Mouse (Mus musculus) ES-Bruce4 (cell line): ENCODE results near the gene Usp31. TPM values are rescaled to one million over a fixed set of nuclear protein-coding genes. Genes with fewer than 3 reads are reported as not detected.

Source experiments
- H3K27ac ChIP-seq: 2 replicates; pipeline ENCODE4 v1.5.1; 2012; ENCODE audit warnings: low read length, inconsistent platforms; ENCODE audit not compliant: insufficient read depth
- H3K27me3 ChIP-seq: 2 replicates; pipeline ENCODE4 v1.6.1; 2012; ENCODE audit warnings: mild to moderate bottlenecking, low read length, inconsistent platforms; ENCODE audit not compliant: control insufficient read depth, poor library complexity, insufficient read depth, severe bottlenecking
- H3K36me3 ChIP-seq: 2 replicates; pipeline ENCODE4 v1.6.1; 2012; ENCODE audit warnings: inconsistent platforms, mild to moderate bottlenecking, low read length, moderate library complexity; ENCODE audit not compliant: control insufficient read depth, poor library complexity, insufficient read depth, severe bottlenecking
- H3K4me1 ChIP-seq: one replicate; pipeline ENCODE4 v1.8.1; 2011; ENCODE audit warnings: low read length; ENCODE audit not compliant: control insufficient read depth, insufficient read depth
- H3K4me3 ChIP-seq: 2 replicates; pipeline ENCODE4 v1.5.1; 2011; ENCODE audit warnings: low read depth, mild to moderate bottlenecking, low read length
- H3K9ac ChIP-seq: 2 replicates; pipeline ENCODE4 v1.6.1; 2012; ENCODE audit warnings: low read depth, mild to moderate bottlenecking, inconsistent platforms; ENCODE audit not compliant: poor library complexity, severe bottlenecking
- H3K9me3 ChIP-seq: replicated peaks from 2 replicates; pipeline ENCODE4 v1.6.1; 2012; ENCODE audit warnings: mild to moderate bottlenecking, low read length, inconsistent platforms; ENCODE audit not compliant: control insufficient read depth, poor library complexity, insufficient read depth, severe bottlenecking
- CTCF ChIP-seq: IDR thresholded peaks from one replicate; pipeline ENCODE4 v1.8.1; 2011; ENCODE audit warnings: low read depth, low read length
- EP300 ChIP-seq: IDR thresholded peaks from 2 replicates; pipeline ENCODE4 v1.6.1; 2011; ENCODE audit warnings: low read depth, low read length; ENCODE audit not compliant: insufficient read depth
- POLR2A ChIP-seq: IDR thresholded peaks from one replicate; pipeline ENCODE4 v1.8.1; 2011; ENCODE audit warnings: low read length; ENCODE audit not compliant: insufficient read depth
- polyA plus RNA-seq: library from polyadenylated mRNA; stranded (reverse); fragments of >200 nt; gene quantifications from 2 replicates; pipeline ENCODE4 v1.2.4, GENCODE M21; 2011; ENCODE audit warnings: low read depth; ENCODE audit not compliant: missing spikeins, insufficient read depth, insufficient read length

Gene Usp31
- polyA plus RNA-seq, 1 experiment: 20.3 TPM

DNA sequence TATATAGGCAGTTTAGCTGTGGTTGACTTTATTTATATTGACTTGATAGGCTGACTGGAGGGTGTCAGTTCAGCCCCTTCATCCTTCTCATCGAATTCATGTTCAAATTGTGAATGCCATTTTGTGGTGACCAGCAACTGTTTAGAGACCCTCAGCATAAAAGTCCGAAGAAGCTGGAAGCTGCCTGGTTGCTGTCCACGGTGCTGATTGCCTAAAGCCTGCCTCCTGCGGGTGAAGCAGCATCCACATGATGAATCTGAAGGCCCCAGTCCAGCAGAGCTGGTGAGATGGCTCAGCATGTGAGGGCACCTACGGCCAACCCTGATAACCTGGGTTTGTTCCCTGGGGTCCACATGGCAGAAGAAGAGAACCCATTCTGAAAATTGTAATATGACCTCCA, 23.2 kb upstream of the Usp31 start:
- Histone ChIP-seq H3K4me1 (no peaks in the 10 kb centered on the region), H3K27ac (no peak overlapping the region), H3K9ac (no peak overlapping the region), H3K36me3 (no peaks in the 10 kb centered on the region), H3K4me3 (no peak overlapping the region), H3K27me3 (no peaks in the 10 kb centered on the region), H3K9me3 (no peaks in the 10 kb centered on the region)
- TF ChIP-seq EP300 (no peak), CTCF (peak; percentile 6), POLR2A (no peak)

- H3K27me3 ChIP-seq: no peaks in the 10 kb centered on the region; the same call in 1 of the 2 replicates
- no peak for TF ChIP-seq POLR2A
- no peaks in the 10 kb centered on the region for H3K36me3 ChIP-seq
- H3K27ac ChIP-seq: no peak overlapping the region
- no peak overlapping the region for H3K9ac ChIP-seq
- H3K9me3 ChIP-seq: no peaks in the 10 kb centered on the region
- H3K4me3 ChIP-seq: no peak overlapping the region
- H3K4me1 ChIP-seq: no peaks in the 10 kb centered on the region
Measured at GRCm38 (mm10) chr7:121717031-121717430, 10.0 kb upstream of the Usp31 start.

- Histone ChIP-seq H3K27me3 (no peaks in the 10 kb centered on the region), H3K9ac (no peak overlapping the region), H3K27ac (no peak overlapping the region), H3K4me1 (no peaks in the 10 kb centered on the region), H3K9me3 (no peaks in the 10 kb centered on the region), H3K36me3 (no peaks in the 10 kb centered on the region), H3K4me3 (no peak overlapping the region)
- no peak for TF ChIP-seq CTCF
- TF ChIP-seq POLR2A: no peak
- no peak for TF ChIP-seq EP300
Measured at GRCm38 (mm10) chr7:121711171-121711570, 4.1 kb upstream of the Usp31 start.

DNA sequence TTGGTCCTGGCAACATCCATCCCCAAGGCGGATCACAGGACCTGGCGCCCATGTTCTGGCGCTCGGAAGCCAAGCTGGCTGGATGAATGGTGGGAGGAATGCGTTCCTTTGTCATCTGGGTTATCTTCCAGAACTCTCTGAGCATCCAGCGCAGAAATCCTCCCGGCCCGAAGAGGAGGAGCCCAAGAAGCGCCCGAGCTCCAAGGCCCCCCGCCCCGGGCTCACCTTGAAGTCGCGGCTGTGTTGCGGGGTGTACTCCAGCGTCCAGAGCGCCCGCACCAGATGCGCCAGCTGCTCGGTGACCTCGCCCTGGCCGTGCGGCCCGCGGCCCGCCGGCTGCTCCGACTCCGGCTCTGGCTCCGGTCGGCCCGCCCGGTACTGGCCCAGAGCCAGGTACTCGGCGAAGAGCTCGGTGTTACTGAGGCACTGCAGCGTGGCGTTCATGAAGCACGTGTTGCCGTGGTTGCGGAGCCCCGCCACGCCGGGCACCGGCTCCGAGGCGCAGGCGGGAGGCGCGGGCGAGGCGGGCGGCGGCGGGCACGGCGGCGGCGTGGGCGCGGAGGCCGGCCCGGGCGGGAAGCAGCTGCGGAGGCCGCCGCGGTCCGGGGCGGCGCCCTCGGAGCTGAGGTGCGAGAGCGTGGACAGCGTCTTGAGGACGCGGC, 511 bp downstream of the Usp31 start:
- peak overlapping the region; percentile 81 for H3K9ac ChIP-seq

GRCm38 (mm10) chr7:121705051-121705450, 2.0 kb downstream of the Usp31 start:
- Histone ChIP-seq H3K9ac (no peak overlapping the region), H3K27me3 (no peaks in the 10 kb centered on the region), H3K4me3 (no peak overlapping the region), H3K27ac (no peak overlapping the region), H3K9me3 (no peaks in the 10 kb centered on the region), H3K36me3 (peaks cover 5% of the 10 kb centered on the region; the same call in 1 of the 2 replicates), H3K4me1 (peaks cover 2% of the 10 kb centered on the region)
- TF ChIP-seq EP300: no peak
- no peak for TF ChIP-seq POLR2A
- TF ChIP-seq CTCF: no peak

More for the DNA sequence above, 511 bp downstream of the Usp31 start:
- Histone ChIP-seq H3K36me3 (peaks cover 5% of the 10 kb centered on the region; the same call in 1 of the 2 replicates), H3K4me3 (peak overlapping the region; percentile 97), H3K4me1 (peaks cover 2% of the 10 kb centered on the region), H3K9me3 (no peaks in the 10 kb centered on the region), H3K27ac (no peak overlapping the region), H3K27me3 (no peaks in the 10 kb centered on the region)
- TF ChIP-seq POLR2A: no peak
- TF ChIP-seq EP300: no peak
- TF ChIP-seq CTCF: no peak

- H3K9me3 ChIP-seq: no peaks in the 10 kb centered on the region
- peaks cover 5% of the 10 kb centered on the region; the same call in 1 of the 2 replicates for H3K36me3 ChIP-seq
- peaks cover 2% of the 10 kb centered on the region for H3K4me1 ChIP-seq
- H3K4me3 ChIP-seq: no peak overlapping the region
- no peak overlapping the region for H3K27ac ChIP-seq
- no peak for TF ChIP-seq EP300
- no peak overlapping the region for H3K9ac ChIP-seq
- no peaks in the 10 kb centered on the region for H3K27me3 ChIP-seq
Measured at GRCm38 (mm10) chr7:121701983-121702382, 5.1 kb downstream of the Usp31 start.
